Mouse (Mus musculus) megakaryocyte, embryonic 14.5 days (primary cell): ENCODE measurements around the gene Ano6.

Experiments used
- FLI1 ChIP-seq: IDR thresholded peaks from 2 replicates; pipeline ENCODE4 v1.6.1; 2012; ENCODE audit warnings: low read length, inconsistent platforms, mixed read lengths
- GATA1 ChIP-seq: IDR thresholded peaks from 3 replicates; pipeline ENCODE4 v1.6.1; 2012; ENCODE audit warnings: mixed read lengths, low read length, inconsistent platforms, borderline replicate concordance

GRCm38 (mm10) chr15:95810357-95810761, 19.7 kb downstream of the Ano6 start:
- TF ChIP-seq GATA1 (no peak), FLI1 (no peak)
